Mouse (Mus musculus): ENCODE results near the gene Snx27. TPM values are rescaled to one million over a fixed set of nuclear protein-coding genes. Genes with fewer than 3 reads are reported as not detected.

The Snx27 gene
- polyA plus RNA-seq, 1 experiment: 2.3 TPM

- Histone ChIP-seq H3K27me3 (replicated peaks) (no peaks in the 10 kb centered on the region), H3K4me3 (replicated peaks) (peak overlapping the region; percentile 99), H3K4me1 (peaks cover 17% of the 10 kb centered on the region), H3K36me3 (replicated peaks; ENCODE audit: low read length) (peaks cover 8% of the 10 kb centered on the region), H3K9me3 (no peaks in the 10 kb centered on the region)
- TF ChIP-seq FLI1 (IDR thresholded peaks at IDR 0.05; ENCODE audit: low read length) (no peak), GATA1 (IDR thresholded peaks at IDR 0.05; ENCODE audit: borderline replicate concordance, low read length) (no peak)
Measured at GRCm38 (mm10) chr3:94581138-94581780, 1.3 kb downstream of the Snx27 start.

DNA sequence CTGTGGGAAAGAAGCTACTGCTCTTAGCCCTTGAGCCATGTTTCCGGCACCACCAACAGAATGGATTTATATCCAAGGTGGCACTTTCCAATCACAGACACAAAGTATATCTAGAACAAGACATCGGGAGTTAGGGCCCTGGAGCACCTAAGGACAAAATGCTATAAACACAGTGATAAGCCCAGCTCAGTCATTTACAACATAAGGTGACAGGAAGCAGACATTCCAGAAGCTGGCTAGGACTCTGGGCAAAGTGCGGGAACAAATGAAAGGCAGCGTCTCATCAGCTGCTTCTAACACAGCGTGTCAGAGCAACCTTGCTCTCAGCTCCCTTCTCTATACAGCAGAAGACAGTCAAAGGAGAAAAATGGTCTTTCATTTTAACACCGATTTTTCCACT, 8.0 kb downstream of the Snx27 start:
- peaks cover 9% of the 10 kb centered on the region; the same call in 1 of the 2 replicates for H3K4me1 ChIP-seq
- H3K27me3 ChIP-seq (replicated peaks): no peaks in the 10 kb centered on the region
- H3K36me3 ChIP-seq (replicated peaks; ENCODE audit: low read length): peaks cover 15% of the 10 kb centered on the region
- no peak overlapping the region for H3K4me3 ChIP-seq (replicated peaks)
- H3K9me3 ChIP-seq: no peaks in the 10 kb centered on the region
- no peak for TF ChIP-seq GATA1 (IDR thresholded peaks at IDR 0.05; ENCODE audit: borderline replicate concordance, low read length)
- no peak for TF ChIP-seq FLI1 (IDR thresholded peaks at IDR 0.05; ENCODE audit: low read length)

GRCm38 (mm10) chr3:94567242-94567641, 15.3 kb downstream of the Snx27 start:
- Histone ChIP-seq H3K4me3 (replicated peaks) (no peak overlapping the region), H3K36me3 (replicated peaks; ENCODE audit: low read length) (peaks cover under 1% of the 10 kb centered on the region), H3K4me1 (peaks cover 40% of the 10 kb centered on the region), H3K9me3 (no peaks in the 10 kb centered on the region), H3K27me3 (replicated peaks) (no peaks in the 10 kb centered on the region)
- no peak for TF ChIP-seq FLI1 (IDR thresholded peaks at IDR 0.05; ENCODE audit: low read length)
- TF ChIP-seq GATA1 (IDR thresholded peaks at IDR 0.05; ENCODE audit: borderline replicate concordance, low read length): no peak

DNA sequence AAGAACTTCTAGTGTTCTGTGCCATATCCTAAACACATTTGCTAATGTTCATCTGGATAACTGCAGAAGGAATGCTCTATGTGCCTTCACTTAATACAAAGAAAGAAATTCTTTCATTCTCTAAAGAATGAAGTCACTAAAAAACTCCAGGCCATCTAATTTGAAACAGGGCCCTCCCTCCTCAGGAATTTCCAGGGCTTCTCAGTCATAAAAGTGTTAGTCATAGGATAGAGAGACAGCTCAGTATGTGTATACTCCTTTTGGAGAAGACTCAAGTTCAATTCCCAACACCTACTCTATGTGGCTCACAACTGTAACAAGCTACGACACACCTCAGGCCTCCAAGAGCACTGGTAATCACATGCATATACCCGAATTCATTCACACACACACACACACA, 17.0 kb downstream of the Snx27 start:
- Histone ChIP-seq H3K4me1 (peaks cover 48% of the 10 kb centered on the region), H3K4me3 (replicated peaks) (no peak overlapping the region), H3K27me3 (replicated peaks) (no peaks in the 10 kb centered on the region), H3K36me3 (replicated peaks; ENCODE audit: low read length) (peaks cover 16% of the 10 kb centered on the region), H3K9me3 (no peaks in the 10 kb centered on the region)
- TF ChIP-seq FLI1 (IDR thresholded peaks at IDR 0.05; ENCODE audit: low read length) (no peak), GATA1 (IDR thresholded peaks at IDR 0.05; ENCODE audit: borderline replicate concordance, low read length) (no peak)

DNA sequence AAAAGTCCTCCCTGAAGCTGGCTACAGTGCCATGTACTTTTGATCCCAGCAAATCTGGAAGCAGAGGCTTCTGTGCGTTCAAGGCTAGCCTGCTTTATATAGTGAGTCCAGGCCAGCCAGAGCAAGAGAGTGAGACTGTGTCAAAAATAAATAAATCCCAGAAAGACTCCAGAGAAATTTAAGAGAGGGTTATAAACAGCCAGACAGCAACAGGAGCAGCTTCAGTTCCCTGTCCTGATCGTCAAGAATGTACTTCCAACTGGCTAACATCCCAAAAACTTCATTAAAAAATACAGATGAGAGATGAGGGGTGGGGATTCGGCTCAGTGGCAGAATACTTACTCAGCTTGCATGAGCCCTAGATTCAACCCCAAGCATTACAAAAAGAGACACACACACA, 17.4 kb downstream of the Snx27 start:
- peaks cover 50% of the 10 kb centered on the region for H3K4me1 ChIP-seq
- no peak for TF ChIP-seq GATA1 (IDR thresholded peaks at IDR 0.05; ENCODE audit: borderline replicate concordance, low read length)
- no peak for TF ChIP-seq FLI1 (IDR thresholded peaks at IDR 0.05; ENCODE audit: low read length)
- no peak overlapping the region for H3K4me3 ChIP-seq (replicated peaks)
- peaks cover 20% of the 10 kb centered on the region for H3K36me3 ChIP-seq (replicated peaks; ENCODE audit: low read length)
- H3K27me3 ChIP-seq (replicated peaks): no peaks in the 10 kb centered on the region
- no peaks in the 10 kb centered on the region for H3K9me3 ChIP-seq

- Histone ChIP-seq H3K4me3 (replicated peaks) (no peak overlapping the region), H3K4me1 (peaks cover 56% of the 10 kb centered on the region), H3K36me3 (replicated peaks; ENCODE audit: low read length) (peaks cover 26% of the 10 kb centered on the region), H3K27me3 (replicated peaks) (no peaks in the 10 kb centered on the region), H3K9me3 (no peaks in the 10 kb centered on the region)
- no peak for TF ChIP-seq GATA1 (IDR thresholded peaks at IDR 0.05; ENCODE audit: borderline replicate concordance, low read length)
- no peak for TF ChIP-seq FLI1 (IDR thresholded peaks at IDR 0.05; ENCODE audit: low read length)
Measured at GRCm38 (mm10) chr3:94564356-94565010, 18.0 kb downstream of the Snx27 start.

GRCm38 (mm10) chr3:94563163-94563562, 19.4 kb downstream of the Snx27 start:
- Histone ChIP-seq H3K36me3 (replicated peaks; ENCODE audit: low read length) (peaks cover 37% of the 10 kb centered on the region), H3K9me3 (no peaks in the 10 kb centered on the region), H3K27me3 (replicated peaks) (no peaks in the 10 kb centered on the region), H3K4me3 (replicated peaks) (no peak overlapping the region), H3K4me1 (peaks cover 59% of the 10 kb centered on the region)
- TF ChIP-seq FLI1 (IDR thresholded peaks at IDR 0.05; ENCODE audit: low read length) (no peak), GATA1 (IDR thresholded peaks at IDR 0.05; ENCODE audit: borderline replicate concordance, low read length) (no peak)

DNA sequence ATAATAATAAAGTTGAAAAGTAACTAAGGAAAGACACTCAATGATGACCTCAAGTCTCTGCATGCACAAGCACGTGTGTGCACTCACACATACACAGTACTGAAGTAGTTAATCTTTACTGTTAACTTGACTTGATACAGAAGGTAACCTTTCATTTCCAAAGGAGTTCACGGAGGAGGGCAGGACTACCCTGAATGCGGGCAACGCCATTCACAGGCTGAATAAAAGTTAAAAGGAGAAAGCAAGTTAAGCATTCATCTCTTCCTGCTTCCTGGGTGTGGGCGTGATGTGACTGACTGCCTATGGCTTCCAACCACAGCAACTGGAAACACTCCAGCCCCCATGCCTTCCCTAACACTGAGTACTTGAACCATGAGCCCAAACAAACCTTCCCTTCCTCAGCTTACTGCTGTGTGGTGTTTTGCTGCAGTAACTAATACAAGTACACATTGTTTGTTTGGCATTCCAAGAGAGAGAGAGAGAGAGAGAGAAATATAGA, 22.5 kb downstream of the Snx27 start:
- Histone ChIP-seq H3K36me3 (replicated peaks; ENCODE audit: low read length) (peaks cover 44% of the 10 kb centered on the region), H3K4me1 (peaks cover 44% of the 10 kb centered on the region)

DNA sequence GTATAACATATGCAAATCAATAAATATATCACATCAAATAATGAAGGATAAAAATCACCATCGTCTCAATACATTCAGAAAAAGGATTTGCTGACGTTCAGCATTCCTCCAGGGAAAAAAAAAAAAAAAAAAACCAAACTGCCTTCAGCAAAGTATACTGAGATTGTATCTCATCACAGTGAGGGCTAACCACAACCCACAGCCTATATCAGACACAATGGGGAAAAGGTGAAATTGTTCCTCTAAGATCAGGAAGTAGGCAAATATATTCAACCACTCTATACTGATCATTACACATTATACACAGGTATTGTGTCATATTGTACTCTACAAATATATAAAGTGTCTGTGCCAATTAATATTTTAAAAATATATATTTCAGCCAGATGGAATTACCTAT, 33.5 kb downstream of the Snx27 start:
- TF ChIP-seq GATA1 (IDR thresholded peaks at IDR 0.05; ENCODE audit: borderline replicate concordance, low read length): no peak
- no peak for TF ChIP-seq FLI1 (IDR thresholded peaks at IDR 0.05; ENCODE audit: low read length)
- Histone ChIP-seq H3K9me3 (no peaks in the 10 kb centered on the region), H3K36me3 (replicated peaks; ENCODE audit: low read length) (peaks cover 23% of the 10 kb centered on the region), H3K4me3 (replicated peaks) (no peak overlapping the region), H3K4me1 (no peaks in the 10 kb centered on the region), H3K27me3 (replicated peaks) (no peaks in the 10 kb centered on the region)

More for the DNA sequence above, 22.5 kb downstream of the Snx27 start:
- Histone ChIP-seq H3K4me3 (replicated peaks) (no peak overlapping the region), H3K27me3 (replicated peaks) (no peaks in the 10 kb centered on the region), H3K9me3 (no peaks in the 10 kb centered on the region)
- TF ChIP-seq FLI1 (IDR thresholded peaks at IDR 0.05; ENCODE audit: low read length) (no peak), GATA1 (IDR thresholded peaks at IDR 0.05; ENCODE audit: borderline replicate concordance, low read length) (no peak)

- H3K4me1 ChIP-seq: peaks cover 22% of the 10 kb centered on the region; the same call in 1 of the 2 replicates
- no peaks in the 10 kb centered on the region for H3K27me3 ChIP-seq (replicated peaks)
- H3K4me3 ChIP-seq (replicated peaks): no peak overlapping the region
- no peaks in the 10 kb centered on the region for H3K9me3 ChIP-seq
- peaks cover 19% of the 10 kb centered on the region for H3K36me3 ChIP-seq (replicated peaks; ENCODE audit: low read length)
- no peak for TF ChIP-seq GATA1 (IDR thresholded peaks at IDR 0.05; ENCODE audit: borderline replicate concordance, low read length)
- no peak for TF ChIP-seq FLI1 (IDR thresholded peaks at IDR 0.05; ENCODE audit: low read length)
Measured at GRCm38 (mm10) chr3:94537187-94537586, 45.3 kb downstream of the Snx27 start.
